Mouse (Mus musculus) embryonic facial prominence, embryonic 10.5 days (tissue): ENCODE data around the gene Chrnb4. TPM values are rescaled to one million over a fixed set of nuclear protein-coding genes. Genes with fewer than 3 reads are reported as not detected.

Experiments
- DNase-seq: peaks from one replicate; pipeline ENCODE4 v3.0.0-alpha.2; 2017; ENCODE audit warnings: low spot score
- H3K27ac ChIP-seq: fragments of 300-500 bp; sonication (generic); replicated peaks from 2 replicates; pipeline ENCODE4 v1.5.1; 2016; ENCODE audit warnings: mild to moderate bottlenecking
- H3K27me3 ChIP-seq: fragments of 300-500 bp; sonication (generic); replicated peaks from 2 replicates; pipeline ENCODE4 v1.6.1; 2016; ENCODE audit warnings: low read depth, mild to moderate bottlenecking; ENCODE audit not compliant: poor library complexity, severe bottlenecking
- H3K36me3 ChIP-seq: fragments of 300-500 bp; sonication (generic); replicated peaks from 2 replicates; pipeline ENCODE4 v1.6.1; 2016; ENCODE audit warnings: mild to moderate bottlenecking, moderate library complexity
- H3K4me1 ChIP-seq: fragments of 300-500 bp; sonication (generic); 2 replicates; pipeline ENCODE4 v1.6.1; 2016
- H3K4me3 ChIP-seq: fragments of 300-500 bp; sonication (generic); 2 replicates; pipeline ENCODE4 v1.5.1; 2016; ENCODE audit warnings: mild to moderate bottlenecking, moderate library complexity
- H3K9me3 ChIP-seq: fragments of 300-500 bp; sonication (generic); 2 replicates; pipeline ENCODE4 v1.6.1; 2016; ENCODE audit warnings: mild to moderate bottlenecking
- WGBS: fragments of 180-500 bp; shearing (Covaris S2); methylation state at CpG from one replicate; pipeline ENCODE4 v1.1.7; 2016; 5-methylcytosine and 5-hydroxymethylcytosine counted together
- polyA plus RNA-seq: library from polyadenylated mRNA; unstranded; fragments of >200 nt; fragmentation: Nextera tagmentation; extraction: Ambion mirVana; gene quantifications from 2 replicates; pipeline ENCODE4 v1.2.1, GENCODE M21; 2016

Gene Chrnb4
- polyA plus RNA-seq, 1 experiment from 2014 or later = 1.3 TPM

GRCm38 (mm10) chr9:55045001-55045400 is 3.6 kb downstream of the Chrnb4 start:
- Histone ChIP-seq H3K36me3 (no peaks in the 10 kb centered on the region), H3K4me3 (no peak overlapping the region), H3K27me3 (peaks cover 43% of the 10 kb centered on the region), H3K9me3 (no peaks in the 10 kb centered on the region), H3K27ac (no peak overlapping the region), H3K4me1 (peaks cover 32% of the 10 kb centered on the region)
- WGBS = 84% methylated on average over 2 of the region's 2 CpGs
- DNase-seq = no peak

DNA sequence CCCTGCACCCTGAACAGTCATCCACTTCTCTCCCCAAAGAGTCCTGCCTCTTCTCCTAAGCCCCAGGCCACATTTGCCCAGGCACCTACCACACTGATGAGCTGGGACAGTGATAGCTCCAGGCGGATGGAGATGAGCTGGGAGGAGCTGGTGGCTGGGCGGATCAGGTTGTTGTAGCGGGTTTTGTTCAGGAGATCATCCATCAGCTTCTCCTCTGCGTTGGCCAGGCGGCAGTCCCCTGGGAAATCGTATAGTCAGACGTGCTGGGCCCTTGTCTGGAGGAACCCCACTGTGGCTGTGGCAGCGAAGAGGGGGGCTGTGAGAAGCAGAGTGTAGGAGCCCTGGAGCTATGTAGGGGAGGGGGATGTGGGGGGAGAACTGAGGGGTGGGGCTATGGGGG is 4.9 kb downstream of the Chrnb4 start:
- H3K9me3 ChIP-seq = no peaks in the 10 kb centered on the region
- H3K27me3 ChIP-seq = peaks cover 38% of the 10 kb centered on the region
- no peak for DNase-seq
- no peak overlapping the region for H3K27ac ChIP-seq
- H3K36me3 ChIP-seq = no peaks in the 10 kb centered on the region
- H3K4me1 ChIP-seq = peaks cover 30% of the 10 kb centered on the region
- 14% methylated on average over 8 of the region's 8 CpGs for WGBS
- 0 out of 2 replicates have a peak overlapping the region, but pooled peaks have one; percentile 23 for H3K4me3 ChIP-seq

GRCm38 (mm10) chr9:55041389-55041788 is 7.2 kb downstream of the Chrnb4 start:
- WGBS = 73% methylated on average over 2 of the region's 2 CpGs

DNA sequence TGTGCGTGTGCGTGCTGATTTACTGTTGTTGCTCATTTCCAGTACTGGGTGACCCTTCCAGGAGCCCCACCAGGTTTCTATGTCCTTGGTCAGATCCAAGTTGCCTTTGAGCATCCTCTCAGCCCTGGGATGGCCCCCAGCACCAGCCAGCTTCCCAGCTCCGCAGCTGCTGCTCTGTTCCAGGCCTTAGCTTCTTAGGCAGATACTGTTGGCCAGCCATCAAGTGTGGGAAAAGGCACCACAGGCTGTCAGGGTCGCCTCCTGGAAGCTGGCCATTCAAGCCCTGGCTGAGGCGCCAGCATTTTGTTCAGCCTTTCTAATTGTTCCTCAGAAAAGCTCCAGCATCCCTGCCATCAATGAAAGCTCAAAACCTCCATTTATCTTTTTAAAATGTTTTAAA is 8.6 kb downstream of the Chrnb4 start:
- H3K36me3 ChIP-seq = no peaks in the 10 kb centered on the region
- peaks cover 10% of the 10 kb centered on the region for H3K4me1 ChIP-seq
- DNase-seq = no peak
- no peaks in the 10 kb centered on the region for H3K9me3 ChIP-seq
- peaks cover 24% of the 10 kb centered on the region for H3K27me3 ChIP-seq
- no peak overlapping the region for H3K4me3 ChIP-seq
- 80% methylated on average over 5 of the region's 5 CpGs for WGBS
- no peak overlapping the region for H3K27ac ChIP-seq

More at GRCm38 (mm10) chr9:55041389-55041788, 7.2 kb downstream of the Chrnb4 start:
- H3K27ac ChIP-seq = no peak overlapping the region
- H3K27me3 ChIP-seq = peaks cover 26% of the 10 kb centered on the region
- DNase-seq = no peak
- no peaks in the 10 kb centered on the region for H3K9me3 ChIP-seq
- peaks cover 10% of the 10 kb centered on the region for H3K4me1 ChIP-seq
- H3K4me3 ChIP-seq = no peak overlapping the region
- no peaks in the 10 kb centered on the region for H3K36me3 ChIP-seq

- no peaks in the 10 kb centered on the region for H3K36me3 ChIP-seq
- DNase-seq = no peak
- H3K4me1 ChIP-seq = peaks cover 4% of the 10 kb centered on the region
- peaks cover 22% of the 10 kb centered on the region; the same call in 1 of the 2 replicates for H3K27me3 ChIP-seq
- 84% methylated on average over 8 of the region's 8 CpGs for WGBS
- no peak overlapping the region for H3K27ac ChIP-seq
- H3K9me3 ChIP-seq = no peaks in the 10 kb centered on the region
- H3K4me3 ChIP-seq = no peak overlapping the region
Measured at GRCm38 (mm10) chr9:55038948-55039347, 9.6 kb downstream of the Chrnb4 start.

- Histone ChIP-seq H3K4me1 (peaks cover 1% of the 10 kb centered on the region), H3K9me3 (no peaks in the 10 kb centered on the region), H3K4me3 (no peak overlapping the region), H3K36me3 (no peaks in the 10 kb centered on the region), H3K27me3 (peaks cover 43% of the 10 kb centered on the region), H3K27ac (no peak overlapping the region)
- WGBS = 43% methylated on average over 6 of the region's 6 CpGs
- DNase-seq = no peak
Measured at GRCm38 (mm10) chr9:55031435-55032167, 17.0 kb downstream of the Chrnb4 start.

- DNase-seq = peak; percentile 81
- Histone ChIP-seq H3K36me3 (no peaks in the 10 kb centered on the region), H3K9me3 (no peaks in the 10 kb centered on the region), H3K27ac (peak within 1 kb of the TSS; percentile 45; the same call in 1 of the 2 replicates), H3K4me3 (peak within 1 kb of the TSS; percentile 59), H3K4me1 (peaks cover 18% of the 10 kb centered on the region), H3K27me3 (peaks cover 65% of the 10 kb centered on the region)
- WGBS = under 1% methylated on average over 39 of the region's 39 CpGs
Measured at GRCm38 (mm10) chr9:55026275-55026663, 22.3 kb downstream of the Chrnb4 start, which contains the start of gene Chrna3. Chrna3 (minus strand) TSS chr9:55026562.

- Histone ChIP-seq H3K27me3 (peaks cover 65% of the 10 kb centered on the region), H3K4me3 (peak overlapping the region; percentile 59), H3K9me3 (no peaks in the 10 kb centered on the region), H3K27ac (peak overlapping the region; percentile 45; the same call in 1 of the 2 replicates), H3K36me3 (no peaks in the 10 kb centered on the region), H3K4me1 (peaks cover 18% of the 10 kb centered on the region)
- DNase-seq = peak; percentile 26
- 11% methylated on average over 38 of the region's 38 CpGs for WGBS
Measured at GRCm38 (mm10) chr9:55025534-55026274, 22.9 kb downstream of the Chrnb4 start.

DNA sequence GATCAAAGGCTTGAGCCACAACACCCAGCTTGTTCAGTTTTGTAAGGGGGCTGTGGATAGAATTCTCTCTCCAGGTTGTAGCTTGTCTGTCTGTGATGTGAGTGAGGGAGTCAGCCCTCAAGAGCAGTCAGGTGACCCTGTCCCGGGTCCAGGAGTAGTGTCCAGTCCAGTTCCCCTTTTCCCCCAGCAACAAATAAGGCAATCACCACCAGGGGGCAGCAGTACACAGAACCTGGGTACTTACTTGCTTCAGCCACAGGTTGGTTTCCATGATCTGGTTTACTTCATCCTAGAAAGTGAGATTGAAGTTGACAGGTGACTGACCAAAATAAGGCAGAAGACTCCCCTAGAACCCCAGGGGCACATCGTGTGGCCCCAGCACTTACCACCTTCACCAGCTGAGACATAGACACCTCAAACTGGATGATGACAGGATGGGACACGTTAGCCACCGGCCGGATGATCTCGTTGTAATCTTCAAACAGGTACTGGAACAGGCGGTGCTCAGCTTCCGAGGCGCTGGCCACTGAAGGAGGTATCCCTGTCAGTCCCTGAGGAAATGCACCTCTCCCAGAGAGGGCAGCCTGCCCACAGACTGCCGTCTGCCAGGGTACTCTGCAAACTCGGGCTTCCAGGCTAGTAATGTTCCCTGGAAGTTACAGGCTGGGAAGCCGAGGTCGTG is 24.5 kb downstream of the Chrnb4 start:
- peaks cover 55% of the 10 kb centered on the region for H3K27me3 ChIP-seq
- peak; percentile 88 for DNase-seq
- H3K4me1 ChIP-seq = peaks cover 18% of the 10 kb centered on the region
- H3K9me3 ChIP-seq = no peaks in the 10 kb centered on the region
- H3K36me3 ChIP-seq = no peaks in the 10 kb centered on the region
- WGBS = 44% methylated on average over 13 of the region's 13 CpGs
- no peak overlapping the region for H3K4me3 ChIP-seq
- H3K27ac ChIP-seq = no peak overlapping the region

- no peaks in the 10 kb centered on the region for H3K36me3 ChIP-seq
- DNase-seq = no peak
- H3K27ac ChIP-seq = no peak overlapping the region
- peaks cover 52% of the 10 kb centered on the region for H3K27me3 ChIP-seq
- peaks cover 18% of the 10 kb centered on the region for H3K4me1 ChIP-seq
- H3K4me3 ChIP-seq = no peak overlapping the region
- WGBS = 82% methylated on average over 5 of the region's 5 CpGs
- no peaks in the 10 kb centered on the region for H3K9me3 ChIP-seq
Measured at GRCm38 (mm10) chr9:55023326-55023725, 25.3 kb downstream of the Chrnb4 start.

GRCm38 (mm10) chr9:55016926-55017325 is 31.7 kb downstream of the Chrnb4 start:
- 86% methylated on average over 3 of the region's 3 CpGs for WGBS
- H3K36me3 ChIP-seq = no peaks in the 10 kb centered on the region
- no peak for DNase-seq
- H3K27me3 ChIP-seq = no peaks in the 10 kb centered on the region
- no peak overlapping the region for H3K4me3 ChIP-seq
- H3K27ac ChIP-seq = no peak overlapping the region
- H3K9me3 ChIP-seq = no peaks in the 10 kb centered on the region
- peaks cover 4% of the 10 kb centered on the region; the same call in 1 of the 2 replicates for H3K4me1 ChIP-seq

DNA sequence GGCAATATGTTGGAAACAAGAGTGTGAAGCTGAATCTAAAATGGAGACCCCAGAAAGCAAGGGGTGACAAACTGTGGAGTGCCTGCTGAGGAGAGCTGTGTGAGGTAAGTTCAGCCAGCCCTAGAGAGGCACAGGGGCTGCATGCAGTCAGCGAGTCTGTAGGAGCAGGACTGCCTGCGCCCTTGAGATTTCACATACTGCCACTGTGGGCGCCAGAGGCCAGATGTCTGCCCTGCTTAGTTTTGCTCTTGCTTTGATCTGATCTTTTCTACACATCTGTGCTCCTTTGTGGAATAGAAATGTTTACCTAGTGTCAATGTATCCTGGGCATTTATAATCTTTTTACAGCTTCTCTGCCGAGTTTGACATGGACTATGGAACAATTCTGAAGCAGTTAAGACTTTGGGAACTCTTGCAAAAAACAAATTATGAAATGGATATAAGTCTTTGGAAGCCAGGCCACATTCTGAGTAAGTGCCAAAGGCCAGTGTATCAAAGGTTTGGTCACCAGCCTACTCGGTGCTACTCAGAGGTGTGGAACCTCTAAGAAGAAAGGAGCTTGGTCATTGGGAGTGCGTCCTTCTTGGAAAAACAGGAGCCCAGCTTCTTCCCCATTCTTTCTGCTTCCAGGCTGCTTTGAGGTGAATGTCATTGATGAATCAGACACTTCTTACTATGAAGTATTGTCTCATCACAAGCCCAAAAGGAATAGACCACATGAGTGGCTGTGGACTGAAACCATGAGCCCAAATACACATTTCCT is 37.8 kb downstream of the Chrnb4 start:
- DNase-seq = peak; percentile 26
- WGBS = 52% methylated on average over 6 of the region's 6 CpGs
- Histone ChIP-seq H3K27ac (no peak overlapping the region), H3K9me3 (no peaks in the 10 kb centered on the region), H3K4me3 (no peak overlapping the region), H3K4me1 (peaks cover 16% of the 10 kb centered on the region), H3K27me3 (no peaks in the 10 kb centered on the region), H3K36me3 (no peaks in the 10 kb centered on the region)
